21 mouse cellular contexts compared by ENCODE assay signal in the genomic region with DNA sequence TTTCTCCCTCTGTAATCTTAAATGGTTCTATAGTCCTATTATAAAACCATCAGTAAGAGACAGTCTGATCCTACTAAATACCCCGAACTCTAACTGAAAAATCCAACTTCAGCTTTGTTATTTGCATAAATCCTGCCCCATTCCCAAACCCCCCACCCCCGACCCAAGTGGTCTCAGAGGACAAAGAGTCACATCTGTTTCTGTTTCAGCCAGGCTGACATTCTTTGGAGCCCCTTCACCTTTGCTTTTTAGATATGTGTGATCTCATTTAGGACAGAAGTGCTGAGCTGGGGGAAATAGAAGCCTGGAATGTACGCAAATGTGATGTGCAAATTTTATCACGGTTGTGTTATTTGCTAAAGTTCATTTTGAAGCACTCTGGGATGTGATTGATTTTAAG.
DNase-seq lines count a peak whose midpoint lies in the region; ATAC-seq and TF ChIP-seq lines count a peak whose summit lies in the region.
"Had no signal": no experiment of that assay in that cellular context is flagged by ENCODE, and none has a peak within 500 bp of the region (broad histone marks: within the 10 kb centered on the region; RNA-seq: fewer than 3 reads in every experiment).

No protein-coding gene starts in this region.

- H3K4me2 ChIP-seq in intestine, postnatal 0 days (replicated peaks; ENCODE audit: low read depth), result no peak overlapping the region
- H3K4me2 ChIP-seq: hindbrain, embryonic 14.5 days had no signal

- no peak overlapping the region for H3K9ac ChIP-seq in ES-E14 (ENCODE audit: insufficient read depth, low read depth, low read length, poor library complexity, severe bottlenecking)
- no peak overlapping the region for H3K9ac ChIP-seq in intestine, postnatal 0 days (ENCODE audit: low read depth, low read length)
- H3K9ac ChIP-seq: hindbrain, embryonic 14.5 days had no signal

- no peaks in the 10 kb centered on the region for H3K9me3 ChIP-seq in ES-E14 (ENCODE audit: control insufficient read depth, insufficient read depth, low read depth, low read length)
- H3K9me3 ChIP-seq in embryonic facial prominence, embryonic 10.5 days, result no peaks in the 10 kb centered on the region
- H3K9me3 ChIP-seq in limb, embryonic 10.5 days (replicated peaks), result no peaks in the 10 kb centered on the region
- no peaks in the 10 kb centered on the region for H3K9me3 ChIP-seq in forebrain, embryonic 10.5 days
- no peaks in the 10 kb centered on the region for H3K9me3 ChIP-seq in intestine, postnatal 0 days (ENCODE audit: control insufficient read depth)
- H3K9me3 ChIP-seq: heart, embryonic 10.5 days had no signal

- ATAC-seq in megakaryocyte, adult 5-6 weeks (ENCODE audit: poor library complexity, severe bottlenecking), result no peak
- no peak for ATAC-seq in intestine, postnatal 0 days
- ATAC-seq: forebrain, embryonic 14.5 days; inflammation-experienced regulatory T-cells, adult 6 months had no signal

- H3K36me3 ChIP-seq in ES-E14 (ENCODE audit: control insufficient read depth, insufficient read depth, low read length, poor library complexity, severe bottlenecking), result no peaks in the 10 kb centered on the region
- H3K36me3 ChIP-seq in embryonic facial prominence, embryonic 10.5 days (replicated peaks), result no peaks in the 10 kb centered on the region
- no peaks in the 10 kb centered on the region for H3K36me3 ChIP-seq in limb, embryonic 10.5 days
- no peaks in the 10 kb centered on the region for H3K36me3 ChIP-seq in forebrain, embryonic 10.5 days (replicated peaks)
- no peaks in the 10 kb centered on the region for H3K36me3 ChIP-seq in intestine, postnatal 0 days (ENCODE audit: control insufficient read depth, insufficient read depth)
- H3K36me3 ChIP-seq: heart, embryonic 10.5 days had no signal

- H3K27ac ChIP-seq in ES-E14 (ENCODE audit: insufficient read depth, low read depth, low read length, poor library complexity, severe bottlenecking), result no peak overlapping the region
- H3K27ac ChIP-seq in embryonic facial prominence, embryonic 10.5 days (replicated peaks), result no peak overlapping the region; the same call in 1 of the 2 replicates
- peak overlapping the region; percentile 42; the same call in 1 of the 2 replicates for H3K27ac ChIP-seq in limb, embryonic 10.5 days
- no peak overlapping the region for H3K27ac ChIP-seq in forebrain, embryonic 10.5 days
- H3K27ac ChIP-seq in intestine, postnatal 0 days (ENCODE audit: low read depth, low read length), result no peak overlapping the region
- H3K27ac ChIP-seq: heart, embryonic 10.5 days; hindbrain, embryonic 14.5 days had no signal

- WGBS in embryonic facial prominence, embryonic 10.5 days, result 28% methylated on average over 4 of the region's 4 CpGs
- WGBS in limb, embryonic 10.5 days, result 24% methylated on average over 4 of the region's 4 CpGs
- 50% methylated on average over 4 of the region's 4 CpGs for WGBS in forebrain, embryonic 10.5 days
- WGBS in intestine, postnatal 0 days, result 41% methylated on average over 4 of the region's 4 CpGs

- no peaks in the 10 kb centered on the region for H3K27me3 ChIP-seq in embryonic facial prominence, embryonic 10.5 days (replicated peaks; ENCODE audit: low read depth, poor library complexity, severe bottlenecking)
- no peaks in the 10 kb centered on the region for H3K27me3 ChIP-seq in limb, embryonic 10.5 days (ENCODE audit: low read depth, poor library complexity, severe bottlenecking)
- H3K27me3 ChIP-seq in forebrain, embryonic 10.5 days (ENCODE audit: poor library complexity, severe bottlenecking), result no peaks in the 10 kb centered on the region
- H3K27me3 ChIP-seq in intestine, postnatal 0 days (replicated peaks; ENCODE audit: control insufficient read depth, insufficient read depth, low read length), result no peaks in the 10 kb centered on the region
- H3K27me3 ChIP-seq: CH12.LX had no signal

- in situ Hi-C loops in ES-E14 (cut with MboI; ENCODE audit: low sequenced_read_pairs in 2 of 2, unreplicated experiment in 2 of 2), result no loop called here

- DNase-seq in ES-E14 (ENCODE audit: low read depth, low spot score), result no peak
- DNase-seq in embryo, embryonic 10.5 days (ENCODE audit: low spot score), result peak; percentile 64
- DNase-seq in embryonic facial prominence, embryonic 10.5 days (ENCODE audit: low spot score), result peak; percentile 44
- no peak for DNase-seq in limb, embryonic 10.5 days (ENCODE audit: low spot score)
- DNase-seq in urinary bladder, adult 2 months (ENCODE audit: low spot score), result no peak
- DNase-seq in forebrain, embryonic 10.5 days (ENCODE audit: extremely low spot score, low spot score), result no peak
- DNase-seq: adrenal gland, adult 8-10 months; cerebellum, adult 11 months; cerebellum, adult 8-10 months; cerebellum, postnatal 14 days; gastrocnemius, postnatal 10 days; heart, adult 18-20 months; heart, postnatal 10 days; kidney, adult 11 months had no signal

- no peaks in the 10 kb centered on the region for H3K4me1 ChIP-seq in ES-E14 (ENCODE audit: control insufficient read depth in 2 of 2, insufficient read depth in 2 of 2, low read length in 2 of 2, poor library complexity in 1 of 2)
- peaks cover 19% of the 10 kb centered on the region for H3K4me1 ChIP-seq in embryonic facial prominence, embryonic 10.5 days
- peaks cover 21% of the 10 kb centered on the region for H3K4me1 ChIP-seq in limb, embryonic 10.5 days
- peaks cover 11% of the 10 kb centered on the region for H3K4me1 ChIP-seq in forebrain, embryonic 10.5 days
- H3K4me1 ChIP-seq in intestine, postnatal 0 days (replicated peaks; ENCODE audit: control insufficient read depth, insufficient read depth, low read length), result no peaks in the 10 kb centered on the region

- TF ChIP-seq CTCF in intestine, postnatal 0 days (IDR thresholded peaks at IDR 0.05; ENCODE audit: low read depth), result no peak

- no peak overlapping the region for H3K4me3 ChIP-seq in ES-E14 (ENCODE audit: insufficient read depth in 1 of 2, low read depth in 1 of 2, low read length in 2 of 2, poor library complexity in 1 of 2, severe bottlenecking in 1 of 2)
- H3K4me3 ChIP-seq in embryonic facial prominence, embryonic 10.5 days, result no peak overlapping the region
- H3K4me3 ChIP-seq in limb, embryonic 10.5 days, result no peak overlapping the region
- no peak overlapping the region for H3K4me3 ChIP-seq in forebrain, embryonic 10.5 days
- H3K4me3 ChIP-seq in intestine, postnatal 0 days (ENCODE audit: low read depth, low read length), result no peak overlapping the region
- H3K4me3 ChIP-seq: heart, embryonic 10.5 days had no signal

TF ChIP-seq in ES-E14, 5 proteins besides CTCF, POLR2A, EP300 and RAD21:
- TF ChIP-seq ZC3H11A (IDR thresholded peaks at IDR 0.05; ENCODE audit: borderline replicate concordance, low read depth, low read length) (no peak), ZNF384 (IDR thresholded peaks at IDR 0.05; ENCODE audit: low read depth, low read length) (no peak), MAFK (IDR thresholded peaks at IDR 0.05; ENCODE audit: insufficient read depth, low read depth, low read length) (0 out of 2 replicates have a peak, but pooled peaks have one; percentile 17)
TF ChIP-seq in ES-E14: peak in this region for 1.

Comparison
In these comparisons a context has a peak if more than half of its experiments do, and no peak if none do; other contexts are left out.
1. DNase-seq: peak in embryo, embryonic 10.5 days (single experiment) and embryonic facial prominence, embryonic 10.5 days (single experiment); none in ES-E14 (single experiment), limb, embryonic 10.5 days (single experiment), urinary bladder, adult 2 months (single experiment) and forebrain, embryonic 10.5 days (single experiment).